Mouse (Mus musculus) adrenal gland, postnatal 4 days (tissue): ENCODE data around the gene Sytl3. TPM values are rescaled to one million over a fixed set of nuclear protein-coding genes. Genes with fewer than 3 reads are reported as not detected.
"Not testable (repeated sequence)": the region's sequence is repeated elsewhere in the genome, so short reads cannot be mapped to it uniquely, and the experiment has no call there.

Source experiments
- DNase-seq, 2 experiments: peaks; one replicate each; pipeline ENCODE4 v3.0.0; 2021 to 2022; ENCODE audit warnings: low spot score in 2 of 2, mixed read lengths in 2 of 2
- total RNA-seq, 2 experiments: library from RNA; stranded (reverse); gene quantifications; 2 replicates each; pipeline ENCODE4 v1.2.3; 2021

The Sytl3 gene
- total RNA-seq, 2 experiments from 2014 or later = 0.68 to 0.73 TPM

DNA sequence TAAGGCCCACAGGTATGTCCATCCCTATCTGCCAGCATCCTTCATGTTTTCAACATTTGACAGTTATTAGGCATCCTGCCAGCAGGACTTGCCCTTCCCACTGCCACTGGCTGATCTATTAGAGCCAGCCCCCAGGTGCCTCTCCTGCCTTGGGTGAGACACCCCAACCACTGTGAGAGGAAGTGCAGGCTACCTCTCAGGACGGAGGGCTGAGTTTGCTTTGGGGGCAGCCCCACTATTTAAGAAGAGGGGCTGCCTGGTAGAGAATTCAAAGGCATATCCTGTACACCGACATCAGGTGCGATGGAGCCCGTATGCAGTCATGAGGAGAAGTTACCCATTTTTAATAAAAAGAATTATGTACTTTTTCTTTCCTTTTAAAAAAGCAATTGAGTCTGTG, 13.2 kb upstream of the Sytl3 start:
- DNase-seq = not testable (repeated sequence)

DNA sequence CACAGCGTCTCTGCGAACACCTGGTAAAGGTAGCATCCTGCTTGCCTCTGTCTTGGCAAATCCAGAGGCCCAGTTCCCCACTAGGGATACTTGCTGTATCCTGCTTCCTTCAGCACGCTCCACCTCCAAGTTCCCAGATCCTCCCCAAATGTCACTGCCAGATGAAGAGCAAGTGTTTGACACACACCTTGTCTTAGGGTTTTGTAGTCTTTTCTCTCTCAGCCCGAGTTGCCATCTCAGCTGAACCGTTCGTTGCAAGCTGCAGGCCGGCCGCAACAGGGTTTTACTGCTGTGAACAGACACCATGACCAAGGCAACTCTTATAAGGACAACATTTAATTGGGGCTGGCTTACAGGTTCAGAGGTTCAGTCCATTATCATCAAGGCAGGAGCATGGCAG, 12.1 kb upstream of the Sytl3 start:
- not testable (repeated sequence) for DNase-seq

DNA sequence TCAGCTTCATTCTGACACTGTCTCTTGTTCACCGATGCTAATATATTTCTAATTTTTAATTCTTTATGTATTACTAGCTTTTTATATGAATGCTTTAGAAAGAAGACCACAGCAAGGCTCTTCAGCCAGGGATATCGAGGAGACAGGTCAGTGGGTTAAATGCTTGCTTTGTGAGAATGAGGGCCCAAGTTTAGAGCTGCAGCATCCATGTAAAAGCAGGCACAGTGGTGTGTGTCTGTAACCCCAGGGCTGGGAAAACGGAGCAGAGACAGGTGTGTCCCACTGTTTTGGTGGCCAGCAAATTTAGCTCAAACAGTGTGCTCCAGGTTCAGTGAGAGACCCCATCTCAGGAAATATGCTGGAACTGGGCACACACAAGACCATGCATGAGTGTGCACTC, 11.4 kb upstream of the Sytl3 start:
- not testable (repeated sequence) for DNase-seq

DNA sequence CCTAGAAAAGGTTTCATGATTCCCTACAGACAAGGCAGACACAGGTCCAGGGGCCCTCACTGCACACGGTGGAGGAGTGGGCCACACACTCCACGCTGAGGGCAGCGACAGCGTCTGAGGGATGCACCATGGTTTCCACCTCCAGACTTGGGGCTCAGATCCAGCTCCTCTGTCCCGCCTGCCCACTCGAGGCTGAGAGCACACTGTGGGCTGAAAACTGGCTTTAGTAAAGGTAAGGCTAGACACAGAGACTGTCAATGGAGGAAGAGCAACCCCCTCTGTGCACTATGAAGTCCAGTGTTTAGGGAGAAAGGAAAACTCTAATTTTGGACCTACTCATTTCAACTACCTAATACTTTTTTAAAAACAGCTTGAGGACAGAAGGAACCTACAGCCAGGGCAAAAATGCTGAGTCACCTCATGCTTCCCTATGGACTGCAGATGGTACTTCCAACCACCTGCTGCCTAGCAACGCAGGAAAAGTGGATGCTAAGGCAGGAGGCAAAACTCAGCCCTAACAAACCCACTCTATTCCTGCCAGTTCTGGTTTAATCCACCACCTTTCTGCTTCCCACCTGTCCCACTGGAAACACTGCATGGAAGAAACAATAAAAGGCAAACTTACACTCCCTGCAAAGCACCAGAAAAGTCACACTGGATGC, 7.9 kb upstream of the Sytl3 start:
- not testable (repeated sequence) for DNase-seq

DNA sequence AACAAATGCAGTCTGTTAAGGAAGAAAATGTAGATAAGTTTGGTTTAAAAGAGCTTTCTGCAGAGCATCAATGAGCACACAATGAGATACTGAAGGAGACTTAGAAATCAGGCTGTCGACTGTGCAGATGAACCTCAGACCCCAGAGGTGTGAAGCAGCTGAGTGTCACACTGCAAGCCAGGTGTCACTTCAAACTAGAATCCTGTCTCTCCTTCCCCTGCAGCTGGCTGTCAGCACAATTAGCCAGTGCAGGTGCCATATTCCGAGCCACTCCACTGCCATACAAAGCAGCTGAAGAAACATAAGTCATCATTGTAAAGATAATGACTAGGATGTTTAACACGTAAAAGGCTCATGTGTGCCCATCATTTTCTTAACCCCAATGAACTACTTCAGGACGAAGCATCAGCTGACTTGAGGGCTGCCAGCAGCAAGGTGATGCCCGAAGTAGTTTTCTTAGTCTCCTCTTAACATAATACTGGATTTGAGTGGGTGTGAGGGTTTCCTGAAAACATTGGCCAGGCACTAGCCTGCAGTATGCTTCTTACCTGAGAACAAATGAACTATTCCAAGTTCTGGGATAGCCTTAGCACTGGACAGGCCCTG, 5.4 kb upstream of the Sytl3 start:
- DNase-seq = not testable (repeated sequence)

DNA sequence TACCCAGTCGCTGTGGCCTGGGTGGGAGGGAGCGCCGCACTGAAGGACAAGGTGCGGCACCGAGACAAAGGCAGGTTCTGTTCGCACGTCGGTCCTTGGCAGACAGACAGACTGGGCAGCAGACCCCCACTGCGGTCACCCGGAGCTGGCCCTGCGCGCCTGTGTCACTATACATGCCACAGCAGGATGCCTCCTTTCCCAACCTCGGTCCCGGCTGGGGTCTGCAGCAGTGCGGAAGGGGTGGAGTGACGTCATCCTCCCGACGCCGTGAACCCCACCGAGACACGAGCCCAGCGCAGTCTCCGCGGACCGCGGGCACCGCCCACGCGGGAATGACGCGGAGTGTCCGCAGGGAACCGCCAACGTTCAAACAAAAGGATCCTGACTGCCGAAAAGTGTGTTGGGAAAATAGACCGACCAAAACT, 3.8 kb upstream of the Sytl3 start:
- not testable (repeated sequence) for DNase-seq

DNA sequence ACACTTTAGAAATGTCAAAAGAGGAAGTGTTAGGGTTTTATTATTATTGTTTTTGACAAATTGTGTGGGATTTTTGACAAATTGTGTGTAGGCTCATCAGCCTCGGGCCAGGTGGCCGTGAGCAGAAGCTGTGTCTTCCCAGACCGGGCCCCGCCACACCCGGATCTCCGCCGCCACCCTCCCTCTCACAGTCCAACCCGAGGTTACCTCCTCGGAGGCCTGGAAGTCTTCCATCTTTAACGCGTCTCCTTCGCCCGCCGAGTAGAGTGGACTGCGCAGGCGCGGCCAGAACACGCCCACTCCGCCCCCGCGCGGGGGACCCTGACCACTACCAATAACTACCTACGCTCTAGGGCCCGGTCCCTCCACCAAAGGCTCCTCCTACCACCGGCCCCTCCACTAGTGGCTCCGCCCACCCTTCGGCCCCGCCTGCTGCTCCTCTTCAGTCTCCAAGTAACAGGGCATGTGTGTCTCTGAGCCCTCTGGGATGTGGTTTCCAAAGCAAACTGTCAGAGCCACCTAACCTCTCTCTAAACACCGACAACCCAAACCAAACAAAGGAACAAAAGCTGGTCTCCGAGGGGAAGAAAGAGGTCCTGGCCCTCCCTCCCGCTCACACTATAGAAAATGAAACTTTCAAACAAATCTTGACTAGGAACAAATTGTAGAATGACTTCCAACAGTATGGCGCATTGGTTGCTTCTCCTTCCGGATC, 3.2 kb upstream of the Sytl3 start, which contains the start of gene Dynlt1f:
Gene Dynlt1f, minus strand, starts transcription at position 334 of the 715 bp plus-strand sequence.
- peak in 1 of 2 experiments; percentile 56 for DNase-seq

DNA sequence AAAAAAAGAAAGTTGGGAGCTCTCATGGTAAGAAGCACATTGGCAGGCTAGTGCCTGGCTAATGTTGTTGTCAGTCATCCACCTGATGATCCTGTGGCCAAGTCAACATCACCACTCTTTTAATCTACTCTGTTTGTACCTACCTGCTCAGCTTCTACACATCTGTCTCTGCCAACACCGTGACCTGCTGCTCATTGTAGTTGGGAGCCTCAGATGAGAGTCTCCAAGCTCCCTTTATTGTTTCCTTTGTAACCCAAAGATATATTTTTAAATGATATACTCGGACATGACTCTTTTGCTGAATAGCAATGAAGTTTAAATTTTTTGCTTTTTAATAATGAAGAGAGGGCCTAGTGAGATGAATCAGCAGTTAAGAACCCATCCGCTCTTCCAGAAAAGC, 2.4 kb upstream of the Sytl3 start:
- not testable (repeated sequence) for DNase-seq

DNA sequence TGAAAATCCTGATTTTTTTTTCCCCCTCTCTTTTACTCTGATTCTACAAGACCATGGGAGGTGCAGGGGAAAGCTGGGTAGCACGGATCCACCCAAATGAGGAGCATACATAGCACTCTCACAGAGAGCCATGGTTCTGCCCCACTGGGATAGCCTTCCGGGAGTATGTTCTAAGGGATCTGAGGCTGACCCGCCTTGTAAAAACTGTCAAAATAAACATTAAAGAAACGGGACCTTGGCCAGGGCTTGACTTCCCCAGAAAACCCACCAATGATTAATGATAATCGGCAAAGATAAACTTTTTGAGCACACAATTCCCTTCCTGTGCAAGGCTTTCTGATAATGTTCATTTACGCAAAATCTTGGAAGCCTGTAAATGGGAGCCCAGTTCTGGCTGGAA, 1.7 kb downstream of the Sytl3 start:
- not testable (repeated sequence) for DNase-seq

DNA sequence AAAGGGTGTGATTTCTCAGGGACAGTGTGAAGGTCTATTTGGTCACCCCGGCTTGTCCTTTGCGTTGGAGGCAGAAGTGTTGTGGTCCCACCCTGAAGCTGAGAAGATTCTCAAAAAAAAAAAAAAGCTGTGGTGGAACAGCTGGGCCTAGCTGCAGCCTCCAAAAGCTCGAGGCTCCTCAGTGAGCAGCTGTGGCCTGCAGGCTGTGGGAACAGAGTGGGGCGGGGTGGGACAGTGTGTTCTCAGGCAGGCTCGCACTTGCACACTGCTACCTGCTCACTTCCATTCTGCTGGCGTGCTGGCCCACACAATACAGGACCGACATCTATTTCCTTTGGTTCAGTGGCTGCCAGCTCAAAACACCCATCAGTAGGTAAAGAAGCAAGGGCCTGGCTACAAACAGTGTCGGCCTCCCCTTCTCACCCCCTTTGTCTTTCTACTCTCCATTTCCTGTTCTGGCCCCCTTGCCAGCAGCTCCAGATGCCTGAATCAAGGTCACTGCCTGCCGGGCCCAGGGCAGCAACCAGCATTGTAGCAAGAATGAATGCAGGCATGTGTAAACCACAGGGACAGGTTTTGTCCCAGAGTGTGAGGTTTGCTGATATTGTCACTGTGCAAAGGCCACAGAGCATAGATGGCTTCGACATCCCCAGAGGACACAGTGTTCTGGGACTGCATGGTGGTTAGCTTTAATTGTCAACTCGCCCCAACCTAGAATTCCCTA, 2.4 kb downstream of the Sytl3 start:
- not testable (repeated sequence) for DNase-seq

DNA sequence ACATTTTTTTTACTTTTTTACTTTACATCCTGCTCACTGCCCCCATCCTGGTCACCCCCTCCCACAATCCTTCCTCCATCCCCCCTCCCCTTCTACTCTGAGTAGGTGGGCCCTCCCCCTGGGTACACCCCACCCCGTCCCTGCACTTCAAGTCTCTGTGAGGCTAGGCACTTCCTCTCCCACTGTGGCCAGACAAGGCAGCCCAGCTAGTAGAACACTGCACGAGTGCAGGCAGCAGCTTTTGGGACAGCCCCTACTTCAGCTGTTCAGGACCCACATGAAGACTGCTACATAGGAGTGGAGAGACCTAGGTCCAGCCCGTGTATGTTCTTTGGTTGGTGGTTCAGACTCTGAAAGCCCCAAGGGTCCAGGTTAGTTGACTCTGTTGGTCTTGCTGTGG, 3.9 kb downstream of the Sytl3 start:
- DNase-seq = not testable (repeated sequence)

DNA sequence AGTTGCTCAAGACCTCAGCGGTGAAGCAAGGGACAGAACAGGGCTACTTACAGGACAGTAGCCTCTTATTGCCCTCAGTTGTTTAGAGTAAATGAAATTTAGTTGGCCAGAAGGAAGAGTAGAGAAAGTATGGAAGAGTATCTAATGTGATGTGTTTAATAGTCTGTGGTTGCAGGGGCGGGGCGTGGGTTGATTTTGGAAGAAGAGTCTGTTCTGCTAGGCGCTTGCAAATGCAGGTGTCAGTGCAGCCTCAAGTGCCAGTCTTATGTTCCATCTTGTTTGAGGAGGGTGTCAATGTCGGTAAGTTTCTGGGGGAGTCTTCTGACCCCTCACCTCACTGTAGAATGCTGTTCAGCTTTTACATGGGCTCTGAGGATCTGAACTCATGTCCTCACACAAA, 6.5 kb downstream of the Sytl3 start:
- DNase-seq = not testable (repeated sequence)

DNA sequence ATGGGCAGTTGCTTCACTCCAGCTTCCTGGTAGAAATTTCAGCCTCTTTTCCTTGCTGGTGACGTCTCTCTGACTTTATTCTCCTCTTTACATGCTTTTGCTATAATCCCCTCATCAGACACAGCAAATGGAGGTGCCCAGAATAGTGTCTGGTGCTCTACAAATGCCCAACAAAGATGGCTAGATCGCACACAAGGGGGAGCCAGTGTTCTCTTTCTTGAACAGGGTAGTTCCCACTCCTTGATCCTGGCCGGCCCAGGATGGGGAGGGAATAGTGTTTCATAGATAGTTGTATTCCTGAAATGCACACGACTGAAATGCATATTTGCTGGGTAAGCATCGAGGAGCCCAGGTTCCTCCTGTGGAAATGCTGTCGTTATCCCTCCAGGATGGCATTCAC, 9.6 kb downstream of the Sytl3 start:
- DNase-seq = not testable (repeated sequence)

DNA sequence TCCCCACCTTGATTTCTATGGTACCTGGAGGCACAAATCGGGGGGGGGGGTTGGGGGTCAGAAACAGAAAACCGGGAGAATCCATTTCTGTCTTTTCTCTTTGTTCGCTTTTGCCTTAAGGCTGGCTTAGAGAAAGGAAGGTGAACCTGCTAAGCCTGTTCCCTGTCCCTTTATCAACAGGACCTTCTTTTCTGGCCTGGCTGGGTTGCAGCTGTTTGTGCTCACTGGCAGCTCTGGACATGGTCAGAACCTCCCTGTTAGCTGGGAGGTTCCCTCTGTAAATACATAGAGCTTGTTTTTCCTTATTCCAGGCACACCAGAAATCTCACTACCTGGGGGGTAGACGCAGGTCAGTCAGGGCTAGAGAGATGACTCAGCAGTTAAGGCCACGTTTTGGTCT, 15.4 kb downstream of the Sytl3 start:
- not testable (repeated sequence) for DNase-seq

DNA sequence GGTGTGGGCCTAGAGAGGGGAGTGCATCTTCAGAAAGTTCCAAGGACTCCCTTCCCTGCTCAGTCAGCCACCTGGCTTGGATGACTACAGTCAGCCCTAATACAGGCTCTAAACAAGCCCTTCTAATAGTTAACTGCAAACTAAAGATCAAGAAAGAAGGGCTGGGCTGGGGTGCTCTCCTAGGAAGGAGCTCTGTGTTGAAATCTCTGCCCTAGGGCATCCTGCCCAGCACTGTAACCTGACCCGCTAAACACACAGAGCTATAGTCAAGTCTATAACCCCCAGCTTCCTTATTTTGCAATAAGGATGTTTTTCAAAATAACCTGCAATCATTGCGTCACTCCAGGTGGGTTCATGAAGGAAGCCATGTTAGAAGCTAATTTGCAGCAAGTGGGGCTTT, 19.2 kb downstream of the Sytl3 start:
- not testable (repeated sequence) for DNase-seq

DNA sequence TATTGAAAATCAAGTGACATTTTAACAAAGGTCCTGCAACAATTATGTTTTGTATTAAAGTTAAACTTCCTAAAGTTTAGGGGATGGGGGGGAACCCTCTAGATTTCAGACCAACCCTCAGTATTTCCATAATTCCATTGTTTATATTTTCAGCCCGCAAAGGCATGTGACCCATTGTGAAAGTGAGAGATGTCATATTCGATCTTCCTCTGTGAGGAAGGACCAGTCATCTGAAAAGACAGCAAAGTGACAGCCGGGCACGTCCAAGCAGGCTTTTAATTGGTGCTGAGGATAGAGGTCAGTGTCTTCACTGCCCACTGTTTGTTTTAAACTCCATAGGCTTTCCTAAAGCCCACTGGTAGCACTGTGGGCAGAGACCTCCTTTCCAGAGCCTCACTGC, 22.8 kb downstream of the Sytl3 start:
- DNase-seq = not testable (repeated sequence)

DNA sequence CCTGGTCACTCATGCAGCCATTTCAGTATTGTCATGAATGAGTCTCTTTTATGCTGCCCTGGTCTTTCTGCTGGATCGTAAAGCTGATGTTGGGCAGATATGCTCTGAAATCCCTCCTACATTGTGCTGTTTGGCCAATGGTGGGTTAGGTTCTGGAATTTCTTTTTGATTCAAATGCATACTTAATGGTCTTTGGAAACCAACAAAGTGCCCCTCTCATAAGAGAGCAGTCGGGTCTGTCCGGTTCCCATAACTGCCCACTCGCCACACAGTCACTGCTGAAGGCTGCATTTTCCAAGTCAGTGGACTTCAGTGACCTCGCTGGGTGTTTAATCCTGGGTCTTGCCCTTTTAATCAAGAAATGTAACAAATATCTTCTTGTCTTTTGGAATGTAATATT, 24.8 kb downstream of the Sytl3 start:
- not testable (repeated sequence) for DNase-seq

DNA sequence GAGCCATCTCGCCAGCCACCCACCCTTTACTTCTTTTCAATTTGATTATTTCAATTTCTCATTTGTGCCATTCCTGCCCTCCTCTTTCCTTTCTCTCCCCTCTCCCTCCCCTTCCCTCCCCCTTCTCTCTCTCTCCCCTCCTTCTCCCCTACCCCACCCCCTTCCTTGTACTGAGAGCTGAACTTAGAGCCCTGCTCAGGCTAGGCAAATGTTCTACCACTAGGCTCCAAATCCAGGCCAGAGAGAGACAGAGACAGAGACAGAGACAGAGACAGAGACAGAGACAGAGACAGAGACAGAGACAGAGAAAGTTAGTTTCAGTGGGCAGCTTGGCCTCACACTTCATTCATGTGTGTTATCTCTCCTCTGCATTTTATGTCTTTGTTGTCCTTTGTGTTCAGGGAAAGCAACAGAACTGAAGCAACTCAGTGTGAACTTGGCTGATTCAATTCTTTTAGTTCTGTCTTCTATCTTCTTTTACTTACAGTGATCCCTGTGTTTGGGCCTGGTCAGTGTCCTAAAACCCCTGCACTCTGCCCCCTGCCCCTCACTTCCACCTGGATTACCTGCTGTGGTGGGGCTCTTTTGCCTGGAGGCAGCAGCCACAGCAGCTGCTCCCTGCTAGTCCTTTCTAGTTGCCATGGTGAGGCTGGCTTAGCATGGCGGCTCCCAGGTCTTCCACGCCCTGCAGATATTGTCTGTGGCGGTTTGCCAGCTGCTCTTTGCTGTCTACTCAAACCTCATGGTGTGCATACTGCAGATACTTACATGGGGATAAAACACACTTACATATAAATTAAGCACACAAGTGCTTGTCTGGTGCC, 25.8 kb downstream of the Sytl3 start:
- DNase-seq = not testable (repeated sequence)

DNA sequence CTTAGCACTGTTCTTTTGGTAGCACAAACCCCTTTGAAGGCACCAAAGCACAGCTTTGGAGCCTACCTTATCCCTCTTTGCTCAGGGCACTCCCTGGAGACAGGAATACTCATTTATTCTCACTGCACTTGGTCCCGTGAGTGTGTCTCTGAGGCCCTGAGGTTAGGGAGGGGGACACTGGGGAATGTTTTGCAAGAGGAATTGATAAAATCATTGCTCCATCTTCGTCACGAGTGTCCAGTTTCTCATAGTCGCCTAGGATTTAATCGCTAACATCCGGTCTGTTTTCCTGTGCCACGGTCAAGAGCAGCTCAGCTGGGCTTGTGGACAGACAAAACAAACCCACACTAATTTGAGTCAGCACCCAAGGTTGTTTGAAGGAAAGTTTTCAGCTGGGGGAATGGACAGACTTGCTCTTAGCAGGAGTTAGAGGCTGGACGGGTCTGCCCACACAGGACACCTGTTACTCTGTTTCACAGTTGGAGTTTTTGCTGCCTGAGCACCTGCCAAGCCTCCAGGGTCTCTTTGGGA, 26.5 kb downstream of the Sytl3 start:
- not testable (repeated sequence) for DNase-seq

DNA sequence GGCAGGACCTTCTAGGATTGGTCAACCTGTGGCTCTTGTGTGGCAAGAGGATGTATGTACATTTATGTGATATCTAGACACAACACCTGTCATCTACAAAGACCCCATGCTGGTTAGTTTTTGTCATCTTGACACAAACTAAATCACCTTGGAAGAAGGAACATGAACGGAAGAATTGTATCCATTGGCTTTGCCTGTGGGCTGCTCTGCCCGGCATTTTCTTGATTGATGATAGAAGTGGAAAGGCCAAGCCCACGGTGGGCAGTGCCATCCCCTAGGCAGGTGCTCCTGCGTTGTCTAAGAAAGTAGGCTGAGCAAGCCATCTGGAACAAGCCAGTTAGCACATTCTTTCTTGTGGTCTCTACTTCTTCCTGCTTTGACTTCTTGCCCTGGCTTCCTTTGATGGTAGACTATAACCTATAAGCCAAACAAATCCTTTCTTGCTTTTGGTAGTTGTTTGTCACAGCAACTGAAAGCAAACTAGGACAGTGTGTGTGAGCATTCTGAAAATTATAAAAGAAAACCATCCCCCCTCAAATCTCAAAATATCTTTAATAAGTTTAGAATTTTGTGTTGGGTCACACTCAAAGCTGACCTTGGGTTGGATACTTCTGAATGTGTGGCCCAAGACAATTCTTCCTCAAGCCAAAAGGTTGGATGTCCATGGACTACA, 27.5 kb downstream of the Sytl3 start:
- DNase-seq = not testable (repeated sequence)
